Mouse (Mus musculus) heart, adult 2 months (tissue): ENCODE measurements at regions not wholly inside any gene's neighbourhood (a gene's known extent, or its start where the extent isn't known, plus 50 kb on each side); places are given as distances from the start of the nearest gene placed in this dataset.
"Not testable (repeated sequence)": the region's sequence is repeated elsewhere in the genome, so short reads cannot be mapped to it uniquely, and the experiment has no call there.

Source experiments
- DNase-seq, 2 experiments: peaks; one replicate each; pipeline ENCODE4 v3.0.0; 2021
- H3K27ac ChIP-seq: fragments of 200-600 bp; 2 replicates; pipeline ENCODE4 v1.8.1; 2022
- H3K27me3 ChIP-seq: fragments of 200-500 bp; 2 replicates; pipeline ENCODE4 v1.6.1; 2012; ENCODE audit warnings: mild to moderate bottlenecking, low read length, inconsistent platforms, mixed read lengths; ENCODE audit not compliant: control insufficient read depth, insufficient read depth
- H3K36me3 ChIP-seq: fragments of 200-500 bp; 2 replicates; pipeline ENCODE4 v1.6.1; 2012; ENCODE audit warnings: low read length, inconsistent platforms; ENCODE audit not compliant: control insufficient read depth, insufficient read depth
- H3K4me1 ChIP-seq: fragments of 200-500 bp; 2 replicates; pipeline ENCODE4 v1.6.1; 2011; ENCODE audit warnings: low read length; ENCODE audit not compliant: control insufficient read depth, insufficient read depth
- H3K4me3 ChIP-seq: fragments of 200-600 bp; 2 replicates; pipeline ENCODE4 v1.8.1; 2022
- H3K79me2 ChIP-seq: fragments of 200-500 bp; replicated peaks from 2 replicates; pipeline ENCODE4 v1.6.1; 2012; ENCODE audit warnings: mild to moderate bottlenecking, inconsistent platforms, low read length, moderate library complexity, mixed read lengths; ENCODE audit not compliant: control insufficient read depth, insufficient read depth
- H3K9ac ChIP-seq: fragments of 200-500 bp; 2 replicates; pipeline ENCODE4 v1.6.1; 2012; ENCODE audit warnings: low read depth, mild to moderate bottlenecking, control low read depth, inconsistent platforms, low read length, mixed read lengths
- CTCF ChIP-seq: fragments of 200-600 bp; IDR thresholded peaks from 2 replicates; pipeline ENCODE4 v1.8.1; 2022; ENCODE audit warnings: antibody characterized with exemption, mild to moderate bottlenecking, moderate library complexity
- EP300 ChIP-seq: fragments of 200-500 bp; IDR thresholded peaks from 2 replicates; pipeline ENCODE4 v1.6.1; 2011; ENCODE audit warnings: low read depth, low read length, control low read depth; ENCODE audit not compliant: insufficient read depth
- POLR2A ChIP-seq: fragments of 200-500 bp; IDR thresholded peaks from 2 replicates; pipeline ENCODE4 v1.6.1; 2011; ENCODE audit warnings: mild to moderate bottlenecking, low read depth, low read length, control low read depth; ENCODE audit not compliant: insufficient read depth
- WGBS: fragments of 180-500 bp; shearing (Covaris S2); methylation state at CpG from one replicate; pipeline ENCODE4 v1.1.7; 2018; 5-methylcytosine and 5-hydroxymethylcytosine counted together
- intact Hi-C: fragments of 180-260 bp; cut with DNase I; formaldehyde crosslinking; loops from one replicate; pipeline ENCODE4 v1.15.1; 2025

DNA sequence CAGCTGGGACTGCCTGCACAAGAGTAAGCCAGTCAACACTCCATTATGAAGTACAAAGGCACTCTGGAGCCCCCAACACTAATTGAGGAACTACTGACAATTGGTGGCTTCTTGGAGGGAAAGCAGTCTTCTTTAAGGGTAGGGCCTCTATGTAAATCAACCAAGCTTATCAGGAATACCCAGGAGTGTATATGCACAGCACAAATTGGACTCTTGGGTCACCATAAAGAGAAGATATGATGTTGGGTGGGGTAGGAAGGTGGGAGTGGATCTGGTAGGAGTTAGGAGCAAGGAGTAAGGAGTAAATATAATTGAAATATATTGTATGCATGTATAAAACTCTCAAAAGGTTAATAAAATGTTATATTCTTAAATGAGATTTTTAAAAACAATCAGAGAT, 587.7 kb downstream of the Pdcd6ip start:
- intact Hi-C loops, result no loop called here
- Histone ChIP-seq H3K9ac (no peak overlapping the region), H3K36me3 (no peaks in the 10 kb centered on the region), H3K4me1 (no peaks in the 10 kb centered on the region), H3K4me3 (no peak overlapping the region), H3K79me2 (no peaks in the 10 kb centered on the region), H3K27ac (no peak overlapping the region), H3K27me3 (no peaks in the 10 kb centered on the region)
- no peak for DNase-seq
- no peak for TF ChIP-seq POLR2A
- TF ChIP-seq CTCF, result no peak
- no peak for TF ChIP-seq EP300

DNA sequence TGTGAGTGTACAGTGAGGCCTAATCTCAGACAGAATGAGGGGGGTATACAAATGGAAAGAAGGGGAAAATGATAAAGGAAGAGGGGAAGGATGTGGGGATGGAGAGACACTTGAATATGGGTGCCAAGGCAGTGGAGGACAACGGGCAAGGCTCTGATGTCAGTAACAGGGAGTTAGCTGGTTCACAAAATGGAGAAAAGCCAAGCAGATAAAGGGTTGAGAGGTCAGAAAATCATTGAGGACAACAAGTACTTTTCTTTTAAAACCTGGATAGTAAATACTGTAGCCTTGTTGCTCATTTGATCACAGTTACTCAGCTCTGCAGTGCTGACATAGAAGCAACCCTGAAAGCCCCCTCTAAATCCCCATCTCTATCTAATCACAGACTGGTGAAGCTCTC, 588.3 kb downstream of the Pdcd6ip start:
- H3K79me2 ChIP-seq, result no peaks in the 10 kb centered on the region
- no peaks in the 10 kb centered on the region for H3K27me3 ChIP-seq
- no peak overlapping the region for H3K4me3 ChIP-seq
- no peak overlapping the region for H3K27ac ChIP-seq
- H3K4me1 ChIP-seq, result no peaks in the 10 kb centered on the region
- 65% methylated on average over 1 of the region's 1 CpGs for WGBS
- intact Hi-C loops, result no loop called here
- H3K9ac ChIP-seq, result no peak overlapping the region
- no peak for DNase-seq
- TF ChIP-seq POLR2A (no peak), EP300 (no peak), CTCF (no peak)
- H3K36me3 ChIP-seq, result no peaks in the 10 kb centered on the region

DNA sequence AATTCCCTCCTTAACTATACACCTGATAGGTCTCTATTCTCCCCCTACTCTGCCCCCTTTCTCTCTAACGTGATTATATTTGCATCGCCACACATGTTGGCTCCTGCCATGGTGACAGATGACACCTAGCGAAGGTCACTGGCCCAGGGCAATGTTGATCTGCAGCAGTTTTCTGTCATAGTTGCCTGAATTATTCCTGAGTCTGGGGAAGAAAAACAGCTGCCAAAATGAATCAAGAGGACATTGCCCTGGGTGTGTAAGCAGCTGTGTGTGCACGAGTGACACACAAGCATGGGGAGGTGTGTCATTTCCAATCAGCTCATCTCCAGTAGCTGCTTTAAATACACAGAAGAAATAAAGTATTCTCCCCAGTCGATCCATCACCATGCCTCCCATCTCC, 592.5 kb downstream of the Pdcd6ip start:
- Histone ChIP-seq H3K4me1 (no peaks in the 10 kb centered on the region), H3K79me2 (no peaks in the 10 kb centered on the region), H3K4me3 (no peak overlapping the region), H3K27me3 (no peaks in the 10 kb centered on the region), H3K9ac (no peak overlapping the region), H3K27ac (no peak overlapping the region), H3K36me3 (no peaks in the 10 kb centered on the region)
- no peak for DNase-seq
- TF ChIP-seq EP300, result no peak
- no peak for TF ChIP-seq POLR2A
- no peak for TF ChIP-seq CTCF
- intact Hi-C loops, result no loop called here
- 66% methylated on average over 5 of the region's 5 CpGs for WGBS

DNA sequence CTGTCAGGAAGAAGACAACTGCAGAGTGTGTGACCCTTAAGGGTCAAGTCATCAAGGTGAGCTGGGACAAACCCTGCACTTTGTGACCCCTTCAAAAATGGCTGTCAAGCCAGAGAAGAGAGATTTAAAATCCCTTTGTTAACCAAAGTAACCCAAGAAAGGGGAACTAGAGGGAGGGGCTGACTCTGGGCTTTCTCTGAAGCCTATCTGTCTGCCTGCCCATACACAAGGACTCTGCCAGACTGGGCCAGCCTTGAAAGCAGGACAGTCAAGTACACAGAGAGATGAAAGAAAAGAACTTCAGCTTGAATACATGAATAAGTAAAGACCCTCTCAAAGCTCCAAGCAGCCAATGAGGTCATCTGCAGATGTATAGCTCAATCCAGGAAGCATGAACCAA, 595.3 kb downstream of the Pdcd6ip start:
- no peak for DNase-seq
- no peaks in the 10 kb centered on the region for H3K79me2 ChIP-seq
- intact Hi-C loops, result no loop called here
- H3K4me3 ChIP-seq, result no peak overlapping the region
- no peaks in the 10 kb centered on the region for H3K27me3 ChIP-seq
- no peaks in the 10 kb centered on the region for H3K4me1 ChIP-seq
- no peaks in the 10 kb centered on the region for H3K36me3 ChIP-seq
- H3K9ac ChIP-seq, result no peak overlapping the region
- H3K27ac ChIP-seq, result no peak overlapping the region
- TF ChIP-seq CTCF (no peak), POLR2A (no peak), EP300 (no peak)

DNA sequence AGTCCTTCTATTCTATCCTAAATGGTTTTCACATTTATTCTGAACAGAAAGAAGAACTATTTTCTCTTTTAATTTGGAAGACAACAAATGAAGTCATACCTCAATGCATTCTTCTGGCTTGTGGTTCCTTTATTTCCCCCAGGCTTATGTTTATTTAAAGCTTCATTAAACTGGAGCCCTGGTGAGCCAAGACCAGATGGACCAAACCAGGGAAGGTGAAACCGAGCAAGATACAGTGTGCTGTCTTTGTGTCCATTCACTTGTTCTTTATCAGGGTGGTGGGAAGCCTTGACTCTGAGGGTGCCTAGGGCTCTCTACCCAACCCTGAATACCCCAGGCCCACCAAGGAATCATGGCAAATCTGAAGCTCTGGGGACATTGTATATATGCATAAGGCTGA, 606.3 kb downstream of the Pdcd6ip start:
- Histone ChIP-seq H3K36me3 (no peaks in the 10 kb centered on the region), H3K27ac (no peak overlapping the region), H3K4me1 (no peaks in the 10 kb centered on the region), H3K9ac (no peak overlapping the region), H3K79me2 (no peaks in the 10 kb centered on the region), H3K4me3 (no peak overlapping the region), H3K27me3 (no peaks in the 10 kb centered on the region)
- WGBS, result 76% methylated on average over 1 of the region's 1 CpGs
- no peak for DNase-seq
- TF ChIP-seq POLR2A (no peak), CTCF (no peak), EP300 (no peak)
- intact Hi-C loops, result no loop called here

DNA sequence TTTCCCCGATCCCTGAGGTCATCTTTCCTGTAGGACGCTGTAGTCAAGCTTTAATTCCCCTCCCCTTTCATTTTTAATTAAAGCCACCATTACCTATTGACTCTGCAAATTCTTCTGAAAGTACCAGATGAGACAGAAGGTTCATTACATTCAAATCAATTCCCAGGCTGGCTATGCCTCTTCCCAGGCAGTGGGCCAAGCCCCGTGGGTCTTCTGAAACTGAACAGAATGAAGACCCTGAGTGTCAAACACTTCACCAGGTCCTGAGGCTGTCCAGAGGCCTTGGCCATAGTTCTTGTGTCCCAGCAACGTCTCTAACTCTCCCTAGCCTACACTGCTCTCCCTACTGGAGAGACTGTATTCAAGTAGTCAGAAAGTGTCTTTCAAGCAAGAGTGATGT, 607.4 kb downstream of the Pdcd6ip start:
- H3K4me3 ChIP-seq, result no peak overlapping the region
- WGBS, result 63% methylated on average over 4 of the region's 4 CpGs
- intact Hi-C loops, result no loop called here
- DNase-seq, result no peak
- TF ChIP-seq POLR2A, result no peak
- no peak for TF ChIP-seq CTCF
- TF ChIP-seq EP300, result no peak
- H3K27me3 ChIP-seq, result no peaks in the 10 kb centered on the region
- H3K79me2 ChIP-seq, result no peaks in the 10 kb centered on the region
- no peak overlapping the region for H3K27ac ChIP-seq
- H3K4me1 ChIP-seq, result no peaks in the 10 kb centered on the region
- no peak overlapping the region for H3K9ac ChIP-seq
- H3K36me3 ChIP-seq, result no peaks in the 10 kb centered on the region

DNA sequence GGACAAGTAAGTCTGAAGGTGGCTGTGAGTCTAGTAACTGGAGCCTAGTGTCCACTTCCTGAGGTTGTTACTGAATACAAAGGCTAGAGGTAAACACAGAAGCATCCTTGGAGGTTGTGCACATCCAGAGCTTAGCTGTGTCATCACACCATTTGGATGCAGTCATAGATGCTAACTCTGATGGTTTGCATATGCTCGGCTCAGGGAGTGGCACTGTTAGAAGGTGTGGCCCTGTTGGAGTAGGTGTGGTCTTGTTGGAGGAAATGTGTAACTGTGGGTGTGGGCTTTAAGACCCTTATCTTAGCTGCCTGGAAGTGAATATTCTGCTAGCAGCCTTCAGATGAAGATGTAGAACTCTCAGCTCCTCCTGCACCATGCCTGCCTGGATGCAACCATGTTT, 612.6 kb downstream of the Pdcd6ip start:
- H3K36me3 ChIP-seq, intact Hi-C loops, H3K4me3 ChIP-seq, H3K79me2 ChIP-seq, DNase-seq, H3K27me3 ChIP-seq, H3K9ac ChIP-seq, H3K4me1 ChIP-seq, H3K27ac ChIP-seq: not testable (repeated sequence)
- 86% methylated on average over 1 of the region's 1 CpGs for WGBS
